Mouse (Mus musculus): ENCODE data around the gene Cdkl2. TPM values are rescaled to one million over a fixed set of nuclear protein-coding genes. Genes with fewer than 3 reads are reported as not detected.

Cdkl2 gene
- 2.8 TPM for polyA plus RNA-seq (2017; shearing (Covaris generic))

GRCm38 (mm10) chr5:92043783-92044182 is at the start of gene Cdkl2:
TSS of gene Cdkl2 (minus strand) at chr5:92043883.

GRCm38 (mm10) chr5:92083417-92084038 is 39.8 kb upstream of the Cdkl2 start, which contains the start of gene G3bp2:
TSS of gene G3bp2 (minus strand) at chr5:92083719.

GRCm38 (mm10) chr5:91987236-91987635 is 56.4 kb downstream of the Cdkl2 start, which contains the start of gene Odaph:
TSS of gene Odaph (plus strand) at chr5:91987475.

GRCm38 (mm10) chr5:91962639-91963440 is 80.8 kb downstream of the Cdkl2 start, which contains the start of gene Rchy1:
TSS of gene Rchy1 (minus strand) at chr5:91963068.

Other genes with a start within 250 kb of the Cdkl2 start
- 98.1 TPM for gene Rchy1, start 80.8 kb downstream of the Cdkl2 start, polyA plus RNA-seq (2017; shearing (Covaris generic))
- gene Odaph, start 56.4 kb downstream of the Cdkl2 start, polyA plus RNA-seq (2017; shearing (Covaris generic)) = not detected
- 156 TPM for gene G3bp2, start 39.8 kb upstream of the Cdkl2 start, polyA plus RNA-seq (2017; shearing (Covaris generic))
- gene Uso1, start 94.1 kb upstream of the Cdkl2 start, polyA plus RNA-seq (2017; shearing (Covaris generic)) = 49.7 TPM
- not detected for gene U90926, start 171.5 kb upstream of the Cdkl2 start, polyA plus RNA-seq (2017; shearing (Covaris generic))
- gene Ppef2, start 212.4 kb upstream of the Cdkl2 start, polyA plus RNA-seq (2017; shearing (Covaris generic)) = not detected
- 6.9 TPM for gene Naaa, start 234.3 kb upstream of the Cdkl2 start, polyA plus RNA-seq (2017; shearing (Covaris generic))

Measured in CD4-positive, CD25-positive, alpha-beta regulatory T cell (primary cell).